Mouse (Mus musculus) hindbrain, postnatal 0 days (tissue): ENCODE measurements around the gene Pde4d. TPM values are rescaled to one million over a fixed set of nuclear protein-coding genes. Genes with fewer than 3 reads are reported as not detected.

Source experiments
- ATAC-seq: fragments of 200-750 bp; cut with Nextera tagmentation; 2 replicates; pipeline ENCODE4 v1.8.0; 2017; ENCODE audit warnings: mild to moderate bottlenecking, moderate TSS enrichment, moderate library complexity
- DNase-seq: peaks from one replicate; pipeline ENCODE4 v3.0.0-alpha.2; 2015; ENCODE audit warnings: low spot score
- H3K27ac ChIP-seq: fragments of 300-500 bp; sonication (generic); 2 replicates; pipeline ENCODE4 v1.5.1; 2014; ENCODE audit warnings: mild to moderate bottlenecking
- H3K27me3 ChIP-seq: fragments of 300-500 bp; sonication (generic); 2 replicates; pipeline ENCODE4 v1.6.1; 2014; ENCODE audit warnings: low read length, mixed read lengths; ENCODE audit not compliant: insufficient read depth
- H3K36me3 ChIP-seq: fragments of 300-500 bp; sonication (generic); 2 replicates; pipeline ENCODE4 v1.6.1; 2014; ENCODE audit warnings: low read length, mixed read lengths; ENCODE audit not compliant: insufficient read depth
- H3K4me1 ChIP-seq: fragments of 300-500 bp; sonication (generic); 2 replicates; pipeline ENCODE4 v1.6.1; 2014; ENCODE audit warnings: antibody characterized with exemption, low read length, mixed read lengths; ENCODE audit not compliant: insufficient read depth
- H3K4me2 ChIP-seq: fragments of 300-500 bp; sonication (generic); 2 replicates; pipeline ENCODE4 v1.6.1; 2014; ENCODE audit warnings: low read depth, mild to moderate bottlenecking, low read length, moderate library complexity, mixed read lengths
- H3K4me3 ChIP-seq: fragments of 300-500 bp; sonication (generic); 2 replicates; pipeline ENCODE4 v1.5.1; 2014; ENCODE audit warnings: low read length
- H3K9ac ChIP-seq: fragments of 300-500 bp; sonication (generic); replicated peaks from 2 replicates; pipeline ENCODE4 v1.6.1; 2014; ENCODE audit warnings: mild to moderate bottlenecking, low read length, moderate library complexity, mixed read lengths
- H3K9me3 ChIP-seq: fragments of 300-500 bp; sonication (generic); 2 replicates; pipeline ENCODE4 v1.6.1; 2016; ENCODE audit warnings: low read length, mixed read lengths
- CTCF ChIP-seq: IDR thresholded peaks from 2 replicates; pipeline ENCODE4 v1.5.1; 2016; ENCODE audit warnings: antibody characterized with exemption, control low read depth, low read depth
- WGBS: fragments of 180-500 bp; shearing (Covaris S2); extraction: QIAGEN DNeasy Blood & Tissue Kit; methylation state at CpG from one replicate; pipeline ENCODE4 v1.1.7; 2014; 5-methylcytosine and 5-hydroxymethylcytosine counted together
- polyA plus RNA-seq: library from polyadenylated mRNA; unstranded; fragments of >200 nt; fragmentation: Nextera tagmentation; extraction: Ambion mirVana; gene quantifications from 2 replicates; pipeline ENCODE4 v1.2.1, GENCODE M21; 2015
- total RNA-seq: library from RNA; depleted of rRNA; stranded (reverse); fragments of >200 nt; gene quantifications from 2 replicates; pipeline ENCODE4 v1.2.3, GENCODE M21; 2014

Gene Pde4d
- total and polyA plus RNA-seq, 2 experiments from 2014 or later: 19.3 to 77.1 TPM

- 59% methylated on average over 4 of the region's 4 CpGs for WGBS
- TF ChIP-seq CTCF: no peak
- Histone ChIP-seq H3K27ac (no peak overlapping the region), H3K27me3 (no peaks in the 10 kb centered on the region), H3K4me3 (no peak overlapping the region), H3K9me3 (no peaks in the 10 kb centered on the region), H3K9ac (no peak overlapping the region), H3K4me1 (no peaks in the 10 kb centered on the region), H3K4me2 (no peak overlapping the region), H3K36me3 (no peaks in the 10 kb centered on the region)
- DNase-seq: no peak
- ATAC-seq: no peak
These were observed 1227.3 kb downstream of the Pde4d start for GRCm38 (mm10) chr13:109677047-109677446.

GRCm38 (mm10) chr13:109677617-109678016 lies 1227.9 kb downstream of the Pde4d start:
- Histone ChIP-seq H3K27me3 (no peaks in the 10 kb centered on the region), H3K4me2 (no peak overlapping the region), H3K27ac (no peak overlapping the region), H3K9ac (no peak overlapping the region), H3K4me3 (no peak overlapping the region), H3K36me3 (no peaks in the 10 kb centered on the region), H3K9me3 (no peaks in the 10 kb centered on the region), H3K4me1 (no peaks in the 10 kb centered on the region)
- WGBS: 92% methylated on average over 3 of the region's 3 CpGs
- ATAC-seq (no peak), DNase-seq (no peak)
- TF ChIP-seq CTCF: no peak

- ATAC-seq: no peak
- Histone ChIP-seq H3K4me3 (no peak overlapping the region), H3K27ac (no peak overlapping the region), H3K9me3 (no peaks in the 10 kb centered on the region), H3K27me3 (no peaks in the 10 kb centered on the region), H3K4me1 (no peaks in the 10 kb centered on the region), H3K9ac (no peak overlapping the region), H3K4me2 (no peak overlapping the region), H3K36me3 (no peaks in the 10 kb centered on the region)
- WGBS: 85% methylated on average over 1 of the region's 1 CpGs
- no peak for TF ChIP-seq CTCF
- no peak for DNase-seq
These were observed 1229.2 kb downstream of the Pde4d start for GRCm38 (mm10) chr13:109678991-109679390.

- Histone ChIP-seq H3K9me3 (no peaks in the 10 kb centered on the region), H3K4me2 (no peak overlapping the region), H3K27me3 (no peaks in the 10 kb centered on the region), H3K4me1 (no peaks in the 10 kb centered on the region), H3K4me3 (no peak overlapping the region), H3K36me3 (no peaks in the 10 kb centered on the region), H3K9ac (no peak overlapping the region), H3K27ac (no peak overlapping the region)
- DNase-seq (no peak), ATAC-seq (no peak)
- 88% methylated on average over 8 of the region's 8 CpGs for WGBS
- TF ChIP-seq CTCF: no peak
These were observed 1230.5 kb downstream of the Pde4d start for GRCm38 (mm10) chr13:109680229-109680628.

GRCm38 (mm10) chr13:109681699-109682293 lies 1232.0 kb downstream of the Pde4d start:
- ATAC-seq (no peak), DNase-seq (no peak)

GRCm38 (mm10) chr13:109683001-109683400 lies 1233.3 kb downstream of the Pde4d start:
- ATAC-seq: no peak
- H3K4me2 ChIP-seq: no peak overlapping the region
- WGBS: 84% methylated on average over 10 of the region's 10 CpGs

More at GRCm38 (mm10) chr13:109681699-109682293, 1232.0 kb downstream of the Pde4d start:
- no peaks in the 10 kb centered on the region for H3K27me3 ChIP-seq
- H3K4me3 ChIP-seq: no peak overlapping the region
- H3K9ac ChIP-seq: no peak overlapping the region
- WGBS: 84% methylated on average over 4 of the region's 4 CpGs
- no peak for TF ChIP-seq CTCF
- no peaks in the 10 kb centered on the region for H3K9me3 ChIP-seq
- no peaks in the 10 kb centered on the region for H3K36me3 ChIP-seq
- H3K4me1 ChIP-seq: no peaks in the 10 kb centered on the region
- no peak overlapping the region for H3K27ac ChIP-seq
- no peak overlapping the region for H3K4me2 ChIP-seq

GRCm38 (mm10) chr13:109684985-109685295 lies 1235.2 kb downstream of the Pde4d start:
- WGBS: 18% methylated on average over 3 of the region's 3 CpGs
- Histone ChIP-seq H3K4me2 (peak overlapping the region; percentile 65), H3K9me3 (no peaks in the 10 kb centered on the region), H3K27ac (no peak overlapping the region), H3K36me3 (no peaks in the 10 kb centered on the region), H3K4me3 (peak overlapping the region; percentile 41), H3K4me1 (no peaks in the 10 kb centered on the region), H3K9ac (no peak overlapping the region), H3K27me3 (no peaks in the 10 kb centered on the region)
- TF ChIP-seq CTCF: no peak
- no peak for DNase-seq
- no peak for ATAC-seq

More at GRCm38 (mm10) chr13:109683001-109683400, 1233.3 kb downstream of the Pde4d start:
- H3K27ac ChIP-seq: no peak overlapping the region
- H3K27me3 ChIP-seq: no peaks in the 10 kb centered on the region
- H3K9ac ChIP-seq: no peak overlapping the region
- H3K4me3 ChIP-seq: no peak overlapping the region
- no peak for DNase-seq
- no peaks in the 10 kb centered on the region for H3K4me1 ChIP-seq
- no peak for TF ChIP-seq CTCF
- H3K36me3 ChIP-seq: no peaks in the 10 kb centered on the region
- H3K9me3 ChIP-seq: no peaks in the 10 kb centered on the region
